Mouse (Mus musculus) liver, adult 2 months (tissue): ENCODE results near the gene Gm7970. TPM values are rescaled to one million over a fixed set of nuclear protein-coding genes. Genes with fewer than 3 reads are reported as not detected.
"Not testable (repeated sequence)": the region's sequence is repeated elsewhere in the genome, so short reads cannot be mapped to it uniquely, and the experiment has no call there.

Experiments
- DNase-seq: peaks from one replicate; pipeline ENCODE4 v3.0.0-alpha.2; 2011; ENCODE audit warnings: low read depth, low spot score; ENCODE audit errors: extremely low read depth
- H3K27ac ChIP-seq: fragments of 200-500 bp; replicated peaks from 2 replicates; pipeline ENCODE4 v1.5.1; 2012; ENCODE audit warnings: low read depth, mild to moderate bottlenecking, control low read depth, inconsistent platforms, low read length; ENCODE audit not compliant: insufficient read depth
- H3K27me3 ChIP-seq: fragments of 200-500 bp; 2 replicates; pipeline ENCODE4 v1.6.1; 2012; ENCODE audit warnings: mild to moderate bottlenecking, moderate library complexity, low read length, inconsistent platforms; ENCODE audit not compliant: control insufficient read depth, insufficient read depth
- H3K36me3 ChIP-seq: fragments of 200-500 bp; 2 replicates; pipeline ENCODE4 v1.6.1; 2012; ENCODE audit warnings: low read length, inconsistent platforms; ENCODE audit not compliant: control insufficient read depth, insufficient read depth
- H3K4me1 ChIP-seq: fragments of 200-500 bp; 2 replicates; pipeline ENCODE4 v1.6.1; 2011; ENCODE audit warnings: low read length; ENCODE audit not compliant: control insufficient read depth, insufficient read depth
- H3K4me3 ChIP-seq: fragments of 200-500 bp; 2 replicates; pipeline ENCODE4 v1.5.1; 2011; ENCODE audit warnings: low read depth, mild to moderate bottlenecking, control low read depth, low read length, moderate library complexity; ENCODE audit not compliant: insufficient read depth
- H3K79me2 ChIP-seq: fragments of 200-500 bp; 2 replicates; pipeline ENCODE4 v1.6.1; 2012; ENCODE audit warnings: inconsistent platforms, mild to moderate bottlenecking, low read length, moderate library complexity; ENCODE audit not compliant: control insufficient read depth, insufficient read depth
- H3K9ac ChIP-seq: fragments of 200-500 bp; 2 replicates; pipeline ENCODE4 v1.6.1; 2012; ENCODE audit warnings: low read depth, mild to moderate bottlenecking, control low read depth, inconsistent platforms, low read length
- WGBS: fragments of 180-500 bp; shearing (Covaris S2); methylation state at CpG from one replicate; pipeline ENCODE4 v1.1.7; 2018; 5-methylcytosine and 5-hydroxymethylcytosine counted together
- polyA plus RNA-seq: library from polyadenylated mRNA; depleted of rRNA; stranded (reverse); fragments of >200 nt; gene quantifications from 2 replicates; pipeline ENCODE4 v1.2.3, GENCODE M21; 2012; rRNA removed
- total RNA-seq: library from RNA; depleted of rRNA; stranded (reverse); fragments of >200 nt; gene quantifications from 2 replicates; pipeline ENCODE4 v1.2.3, GENCODE M21; 2014; rRNA removed

Gm7970 gene
- not detected in 2 replicates for total RNA-seq
- not detected in 2 replicates for polyA plus RNA-seq

GRCm38 (mm10) chr14:41555483-41555882, at the start of gene Gm7970:
TSS of gene Gm7970 (minus strand) at chr14:41555583.
- H3K27me3 ChIP-seq, H3K4me1 ChIP-seq, H3K9ac ChIP-seq, H3K36me3 ChIP-seq, H3K27ac ChIP-seq, H3K79me2 ChIP-seq, DNase-seq, H3K4me3 ChIP-seq: not testable (repeated sequence)
- WGBS, result no CpG with 5 or more reads among the region's 2 CpGs

GRCm38 (mm10) chr14:41600935-41601334, 45.6 kb upstream of the Gm7970 start:
- H3K36me3 ChIP-seq, H3K4me3 ChIP-seq, H3K4me1 ChIP-seq, H3K27me3 ChIP-seq, H3K79me2 ChIP-seq, H3K9ac ChIP-seq, DNase-seq, H3K27ac ChIP-seq: not testable (repeated sequence)
- WGBS, result 91% methylated on average over 15 of the region's 15 CpGs

- H3K27me3 ChIP-seq, H3K9ac ChIP-seq, H3K79me2 ChIP-seq, H3K4me1 ChIP-seq, DNase-seq, H3K36me3 ChIP-seq, H3K27ac ChIP-seq, H3K4me3 ChIP-seq: not testable (repeated sequence)
- WGBS, result 82% methylated on average over 1 of the region's 1 CpGs
Observed at GRCm38 (mm10) chr14:41586346-41586745, 31.0 kb upstream of the Gm7970 start.

- not testable (repeated sequence) for H3K4me1 ChIP-seq, H3K27ac ChIP-seq, H3K4me3 ChIP-seq, H3K27me3 ChIP-seq, H3K36me3 ChIP-seq, DNase-seq, H3K9ac ChIP-seq, H3K79me2 ChIP-seq
- no CpG with 5 or more reads among the region's 1 CpGs for WGBS
Observed at GRCm38 (mm10) chr14:41572911-41573310, 17.5 kb upstream of the Gm7970 start, which contains the start of gene 1700049E17Rik2. TSS of gene 1700049E17Rik2 (plus strand) at chr14:41573211.

- H3K27ac ChIP-seq, H3K36me3 ChIP-seq, H3K27me3 ChIP-seq, H3K9ac ChIP-seq, H3K79me2 ChIP-seq, DNase-seq, H3K4me3 ChIP-seq, H3K4me1 ChIP-seq: not testable (repeated sequence)
- 68% methylated on average over 1 of the region's 1 CpGs for WGBS
Observed at GRCm38 (mm10) chr14:41524695-41525094, 30.7 kb downstream of the Gm7970 start.

- not testable (repeated sequence) for H3K79me2 ChIP-seq, DNase-seq, H3K9ac ChIP-seq, H3K4me3 ChIP-seq, H3K27ac ChIP-seq, H3K36me3 ChIP-seq, H3K4me1 ChIP-seq, H3K27me3 ChIP-seq
- 71% methylated on average over 5 of the region's 5 CpGs for WGBS
Observed at GRCm38 (mm10) chr14:41520683-41521082, 34.7 kb downstream of the Gm7970 start.

Other genes starting within 250 kb of the Gm7970 start
- not detected in 2 replicates for gene Gm5798, start 207.0 kb downstream of the Gm7970 start, total RNA-seq
- gene Gm5798, start 207.0 kb downstream of the Gm7970 start, polyA plus RNA-seq, result not detected in 2 replicates
- gene Gm7945, start 169.2 kb downstream of the Gm7970 start, total RNA-seq, result not detected in 2 replicates
- gene Gm7945, start 169.2 kb downstream of the Gm7970 start, polyA plus RNA-seq, result not detected in 2 replicates
- not detected in 2 replicates for gene Gm6482, start 147.3 kb downstream of the Gm7970 start, total RNA-seq
- not detected in 2 replicates for gene Gm6482, start 147.3 kb downstream of the Gm7970 start, polyA plus RNA-seq
- gene Gm7954, start 102.1 kb downstream of the Gm7970 start, total RNA-seq, result not detected in 2 replicates
- gene Gm7954, start 102.1 kb downstream of the Gm7970 start, polyA plus RNA-seq, result not detected in 2 replicates
- not detected in 2 replicates for gene Gm3486, start 66.1 kb downstream of the Gm7970 start, total RNA-seq
- gene Gm3486, start 66.1 kb downstream of the Gm7970 start, polyA plus RNA-seq, result not detected in 2 replicates
- gene 1700049E17Rik2, start 17.6 kb upstream of the Gm7970 start, total RNA-seq, result not detected in 2 replicates
- not detected in 2 replicates for gene 1700049E17Rik2, start 17.6 kb upstream of the Gm7970 start, polyA plus RNA-seq
- not detected in 2 replicates for gene Gm3072, start 69.0 kb upstream of the Gm7970 start, total RNA-seq
- not detected in 2 replicates for gene Gm3072, start 69.0 kb upstream of the Gm7970 start, polyA plus RNA-seq
- not detected in 2 replicates for gene Gm3676, start 90.9 kb upstream of the Gm7970 start, total RNA-seq
- gene Gm3676, start 90.9 kb upstream of the Gm7970 start, polyA plus RNA-seq, result not detected in 2 replicates
- gene Gm8068, start 146.3 kb upstream of the Gm7970 start, total RNA-seq, result not detected in 2 replicates
- gene Gm8068, start 146.3 kb upstream of the Gm7970 start, polyA plus RNA-seq, result not detected in 2 replicates
- not detected in 2 replicates for gene Gm7929, start 195.0 kb upstream of the Gm7970 start, total RNA-seq
- not detected in 2 replicates for gene Gm7929, start 195.0 kb upstream of the Gm7970 start, polyA plus RNA-seq
- gene Gm47189, start 216.9 kb upstream of the Gm7970 start, total RNA-seq, result not detected in 2 replicates
- not detected in 2 replicates for gene Gm47189, start 216.9 kb upstream of the Gm7970 start, polyA plus RNA-seq